Mouse (Mus musculus): ENCODE results near the gene Nabp1. TPM values are rescaled to one million over a fixed set of nuclear protein-coding genes. Genes with fewer than 3 reads are reported as not detected.

Nabp1 gene
- total RNA-seq (2017), result 108 and 169 TPM in 2 replicates

DNA sequence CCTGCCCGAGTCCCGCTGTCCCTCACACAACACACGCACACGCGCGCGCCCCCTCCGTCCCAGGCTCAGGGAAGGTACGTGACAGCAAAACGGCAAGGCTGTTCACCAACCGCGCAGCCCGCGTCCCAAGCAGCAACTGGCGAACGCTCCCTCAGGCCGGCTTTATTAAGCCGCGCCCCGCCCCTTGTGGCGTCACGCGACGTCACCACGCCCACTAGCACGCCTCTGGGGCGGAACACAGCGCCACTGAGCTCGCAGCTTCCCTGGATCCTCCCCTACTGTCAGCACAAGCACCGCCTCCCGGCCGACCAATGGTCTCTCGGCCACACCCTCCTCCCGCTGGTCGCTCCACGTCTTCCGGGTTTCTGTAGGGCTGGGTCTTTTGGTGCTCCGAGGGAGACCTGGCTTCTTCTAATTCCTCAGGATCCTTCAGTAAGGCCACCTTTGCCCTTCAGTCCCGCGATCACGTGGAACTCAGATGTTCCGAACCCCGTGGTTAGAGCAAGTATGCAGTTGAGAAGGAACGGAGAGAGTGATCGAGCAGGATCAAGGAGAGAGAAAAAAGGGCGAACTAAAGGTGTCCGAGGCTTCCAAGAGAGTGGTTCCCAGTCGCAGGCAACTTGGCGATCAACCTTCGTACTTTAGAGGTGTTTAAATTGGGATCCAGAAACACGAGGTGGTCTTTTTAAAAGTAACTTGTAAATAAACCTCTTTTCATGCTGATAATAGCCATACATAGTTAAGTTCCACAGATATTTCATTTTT lies at the start of gene Nabp1:
Gene Nabp1 (minus strand): TSS at position 164 of the 765 bp plus-strand sequence.
- peak; percentile 95 to 96 for ATAC-seq (replicated peaks in 1 of 2; ENCODE audit: insufficient read depth in 1 of 2, low FRiP score in 2 of 2, low TSS enrichment in 1 of 2, low read depth in 1 of 2, poor library complexity in 2 of 2, severe bottlenecking in 2 of 2)

DNA sequence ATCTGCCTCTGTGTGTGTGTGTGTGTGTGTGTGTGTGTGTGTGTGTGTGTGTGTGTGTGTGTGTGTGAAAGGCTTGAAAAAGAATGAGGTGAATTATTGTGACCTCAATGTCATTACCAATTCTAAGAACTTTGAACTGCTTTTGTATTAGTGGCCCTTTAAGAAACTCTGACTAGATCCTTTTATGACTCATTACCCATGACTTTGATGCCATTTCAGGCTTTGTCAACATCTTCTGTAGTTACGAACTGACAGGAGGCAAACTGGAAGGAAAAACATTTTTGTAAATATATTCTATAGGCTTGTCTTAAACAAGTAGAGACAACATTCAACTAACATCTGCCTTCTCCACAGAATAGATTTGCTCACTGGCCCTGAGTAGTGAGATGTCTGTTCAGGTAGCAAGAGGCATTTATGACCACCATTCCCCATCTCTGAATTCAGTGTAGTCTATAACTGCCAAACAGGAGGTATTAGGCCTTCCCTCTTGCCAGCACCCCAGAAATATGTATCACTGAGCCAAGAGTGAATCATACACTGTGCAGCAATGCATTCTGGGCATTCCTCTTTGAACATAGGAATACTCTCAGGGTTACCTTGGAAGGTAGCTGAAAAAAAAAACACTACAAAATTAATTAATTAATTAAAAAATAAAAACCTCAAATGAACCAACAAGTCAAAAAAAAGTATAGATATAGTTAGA lies 47.5 kb upstream of the Nabp1 start:
- ATAC-seq (replicated peaks in 1 of 2; ENCODE audit: insufficient read depth in 1 of 2, low FRiP score in 2 of 2, low TSS enrichment in 1 of 2, low read depth in 1 of 2, poor library complexity in 2 of 2, severe bottlenecking in 2 of 2), result no peak

DNA sequence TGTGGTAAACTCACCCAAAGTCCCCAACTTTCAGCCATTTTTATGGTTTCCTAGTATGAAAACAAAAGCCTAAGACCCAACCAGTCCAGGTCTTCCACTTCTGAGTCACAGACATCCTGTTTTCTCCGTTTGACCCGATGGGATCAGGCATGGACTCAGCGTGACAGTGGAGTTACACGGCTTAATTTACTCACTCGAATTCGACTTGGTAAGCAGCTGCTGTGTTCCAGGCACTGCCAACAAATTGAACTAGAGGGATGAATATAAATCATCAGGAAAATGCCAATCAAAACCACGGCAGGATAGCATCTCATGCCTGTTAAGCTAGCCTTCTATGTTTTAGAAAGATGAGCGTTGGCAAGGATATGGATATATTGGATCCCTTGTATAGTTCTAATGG lies 43.4 kb upstream of the Nabp1 start:
- ATAC-seq (replicated peaks in 1 of 2; ENCODE audit: insufficient read depth in 1 of 2, low FRiP score in 2 of 2, low TSS enrichment in 1 of 2, low read depth in 1 of 2, poor library complexity in 2 of 2, severe bottlenecking in 2 of 2), result no peak

DNA sequence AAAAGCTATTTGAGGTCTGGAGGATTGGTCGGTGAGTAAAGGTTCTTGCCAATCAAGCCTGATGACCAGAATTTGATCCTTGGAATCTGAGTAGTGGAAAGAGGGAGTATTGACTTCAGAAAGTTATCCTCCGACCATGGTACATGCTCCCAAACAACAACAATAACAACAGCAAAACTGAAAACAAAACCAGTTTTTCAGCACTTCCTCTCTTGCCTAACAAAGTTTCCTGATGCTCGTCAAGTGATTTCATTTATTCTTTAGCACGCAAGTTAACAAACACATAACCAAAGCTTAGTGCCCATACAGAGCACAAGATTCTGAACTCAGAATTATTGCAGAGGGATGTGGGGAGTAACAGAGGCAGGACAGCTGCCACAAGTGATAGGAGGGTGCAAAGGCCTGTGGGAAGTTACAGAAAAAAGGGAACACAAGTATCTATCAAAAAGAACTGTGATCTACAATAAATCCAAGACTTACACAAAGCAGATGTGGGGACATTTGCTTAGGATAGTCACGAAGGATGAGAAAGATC lies 42.1 kb upstream of the Nabp1 start:
- ATAC-seq (replicated peaks in 1 of 2; ENCODE audit: insufficient read depth in 1 of 2, low FRiP score in 2 of 2, low TSS enrichment in 1 of 2, low read depth in 1 of 2, poor library complexity in 2 of 2, severe bottlenecking in 2 of 2), result peak in 1 of 2 experiments; percentile 9; a peak in 2 of 4 replicates

DNA sequence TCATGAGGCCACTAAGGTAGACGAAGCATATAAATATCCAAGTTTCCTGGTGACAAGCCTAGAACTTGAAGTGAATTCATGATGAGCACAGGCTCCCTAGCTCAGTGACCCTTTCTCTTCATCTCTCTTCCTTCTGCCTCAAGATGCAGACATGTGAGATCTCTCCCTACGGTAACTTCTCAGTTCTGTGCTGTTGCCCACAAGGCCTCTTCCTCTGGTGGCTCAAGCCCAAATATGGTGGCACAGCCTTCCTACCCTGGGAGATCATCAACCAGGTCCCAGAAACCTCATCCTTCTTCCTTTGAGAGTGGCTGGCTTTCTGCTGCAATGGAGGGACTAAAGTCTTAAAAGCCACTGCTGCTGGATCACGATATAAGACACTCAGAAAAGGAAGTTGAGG lies 40.9 kb upstream of the Nabp1 start:
- ATAC-seq (replicated peaks in 1 of 2; ENCODE audit: insufficient read depth in 1 of 2, low FRiP score in 2 of 2, low TSS enrichment in 1 of 2, low read depth in 1 of 2, poor library complexity in 2 of 2, severe bottlenecking in 2 of 2), result peak; percentile 20 to 48; a peak in 1 of 4 replicates

DNA sequence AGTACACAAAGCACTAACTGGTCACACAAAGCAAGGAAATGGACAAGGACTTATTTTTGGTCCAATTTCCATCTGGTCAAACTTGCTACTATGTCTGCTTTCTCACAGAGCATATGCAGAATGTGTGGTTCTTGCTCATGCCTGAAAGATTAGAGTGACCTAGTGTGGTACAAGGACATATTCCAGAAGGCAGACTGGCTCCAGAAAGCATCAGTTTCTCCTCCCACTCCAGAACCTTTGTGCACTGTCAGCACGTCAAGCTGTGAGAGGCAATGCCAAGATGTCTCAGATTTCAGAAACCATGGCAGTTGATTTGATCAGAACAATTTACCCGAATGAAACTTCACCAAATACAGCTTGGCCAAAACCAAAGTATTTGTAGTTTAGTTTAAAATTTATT lies 37.4 kb upstream of the Nabp1 start:
- ATAC-seq (replicated peaks in 1 of 2; ENCODE audit: insufficient read depth in 1 of 2, low FRiP score in 2 of 2, low TSS enrichment in 1 of 2, low read depth in 1 of 2, poor library complexity in 2 of 2, severe bottlenecking in 2 of 2), result no peak

DNA sequence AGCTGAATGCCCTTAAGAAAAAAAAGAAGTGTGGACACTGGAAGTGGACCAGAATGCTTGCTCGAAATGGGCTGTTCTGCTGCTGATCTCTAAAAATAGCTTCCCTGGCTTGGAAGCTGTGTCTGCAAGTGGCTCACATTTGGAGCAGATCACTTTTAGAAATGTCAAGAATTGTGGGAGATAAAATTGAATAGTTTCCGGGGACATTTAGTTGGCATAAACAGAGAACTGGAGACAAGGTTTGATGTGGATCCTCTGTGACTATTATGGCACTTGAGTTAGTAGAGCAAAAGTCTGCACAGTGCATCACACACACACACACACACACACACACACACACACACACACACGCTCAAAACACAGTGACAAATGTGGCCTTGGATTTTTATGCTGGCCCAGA lies 36.8 kb upstream of the Nabp1 start:
- no peak for ATAC-seq (replicated peaks in 1 of 2; ENCODE audit: insufficient read depth in 1 of 2, low FRiP score in 2 of 2, low TSS enrichment in 1 of 2, low read depth in 1 of 2, poor library complexity in 2 of 2, severe bottlenecking in 2 of 2)

DNA sequence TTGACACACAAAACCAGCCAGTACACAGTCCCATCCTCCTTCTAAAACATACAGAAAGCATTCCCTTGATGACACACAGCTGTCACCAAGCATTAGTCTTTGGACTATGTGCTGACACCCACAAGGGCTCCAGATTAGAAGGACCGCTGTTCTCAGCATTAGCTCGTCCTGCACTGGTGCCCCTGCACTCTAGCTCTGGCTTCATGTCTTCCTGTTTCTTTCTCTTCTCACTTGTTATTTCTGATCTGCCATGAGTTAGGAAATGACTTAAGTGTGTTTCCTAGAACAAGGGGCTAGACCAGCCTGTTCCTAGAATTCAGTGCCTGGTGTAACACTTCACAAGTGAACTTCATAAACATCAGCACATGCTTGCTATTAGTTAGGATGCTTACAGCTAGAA lies 36.2 kb upstream of the Nabp1 start:
- no peak for ATAC-seq (replicated peaks in 1 of 2; ENCODE audit: insufficient read depth in 1 of 2, low FRiP score in 2 of 2, low TSS enrichment in 1 of 2, low read depth in 1 of 2, poor library complexity in 2 of 2, severe bottlenecking in 2 of 2)

DNA sequence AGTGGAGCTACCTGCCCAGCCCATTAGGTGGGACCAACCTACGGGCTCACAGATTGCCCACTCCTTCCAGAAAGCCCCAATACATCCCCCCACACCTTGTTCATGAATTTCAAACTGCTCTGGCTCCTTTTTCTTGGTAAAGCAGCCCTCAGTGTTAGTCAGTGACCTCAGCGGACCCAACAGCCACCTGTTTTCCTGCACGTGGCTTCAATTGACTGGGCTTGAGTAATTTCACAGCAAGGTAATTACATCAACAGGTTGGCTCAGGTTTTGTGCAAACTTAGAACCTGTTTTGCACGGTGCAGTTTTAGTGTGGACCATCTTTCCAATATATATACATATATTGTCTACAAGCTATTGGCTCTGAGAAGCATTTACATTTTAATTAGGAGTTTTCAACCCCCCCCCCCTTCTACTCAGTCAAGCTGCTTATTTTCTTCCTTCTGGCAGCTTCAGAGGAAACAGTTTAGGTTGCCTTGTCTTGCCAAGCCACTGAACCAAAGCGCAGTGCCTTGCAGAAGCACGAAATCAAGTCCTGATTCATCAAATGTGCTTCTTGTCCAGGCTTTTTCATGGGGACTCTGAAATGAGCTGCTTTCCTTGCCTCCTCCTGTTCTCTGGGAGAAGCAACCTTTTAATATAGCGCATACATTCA lies 35.0 kb upstream of the Nabp1 start:
- ATAC-seq (replicated peaks in 1 of 2; ENCODE audit: insufficient read depth in 1 of 2, low FRiP score in 2 of 2, low TSS enrichment in 1 of 2, low read depth in 1 of 2, poor library complexity in 2 of 2, severe bottlenecking in 2 of 2), result no peak

DNA sequence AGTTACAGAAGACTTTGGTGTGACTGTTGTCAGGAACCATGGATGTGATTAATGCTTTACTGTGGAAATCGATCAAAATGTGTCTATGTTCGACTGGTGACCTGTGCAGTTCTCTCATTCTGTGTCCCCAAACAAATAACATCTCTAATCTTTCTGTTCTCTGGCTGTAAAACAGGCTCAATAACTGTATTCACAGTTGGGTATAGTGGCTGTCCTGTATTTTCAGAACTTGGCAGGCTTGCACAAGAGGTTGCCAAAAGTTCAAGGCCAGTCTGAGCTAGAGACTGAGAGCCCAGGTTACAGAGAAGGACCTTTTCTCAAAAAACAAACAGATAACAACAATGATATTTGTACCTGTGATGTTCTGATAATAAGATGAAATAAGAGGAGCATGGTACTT lies 34.1 kb upstream of the Nabp1 start:
- ATAC-seq (replicated peaks in 1 of 2; ENCODE audit: insufficient read depth in 1 of 2, low FRiP score in 2 of 2, low TSS enrichment in 1 of 2, low read depth in 1 of 2, poor library complexity in 2 of 2, severe bottlenecking in 2 of 2), result no peak

DNA sequence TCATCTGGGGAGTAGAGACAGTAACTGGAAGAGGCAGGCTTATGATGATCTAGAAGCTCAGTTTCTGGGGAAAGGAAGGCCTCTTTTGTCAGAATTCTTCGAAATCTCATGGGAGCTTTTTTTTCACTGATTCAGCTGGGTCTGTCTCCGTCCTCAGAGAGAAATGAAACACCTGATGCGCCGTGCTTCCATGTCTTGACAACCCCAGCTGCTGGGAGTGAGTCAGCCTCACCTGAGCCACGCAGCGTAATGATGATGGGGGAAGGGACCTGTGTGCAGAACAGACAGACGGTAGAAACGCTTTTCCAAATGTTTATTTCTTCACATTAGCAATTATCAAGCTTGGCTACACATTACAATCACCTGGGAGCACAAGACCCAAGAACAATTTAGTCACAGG lies 31.6 kb upstream of the Nabp1 start:
- no peak for ATAC-seq (replicated peaks in 1 of 2; ENCODE audit: insufficient read depth in 1 of 2, low FRiP score in 2 of 2, low TSS enrichment in 1 of 2, low read depth in 1 of 2, poor library complexity in 2 of 2, severe bottlenecking in 2 of 2)

DNA sequence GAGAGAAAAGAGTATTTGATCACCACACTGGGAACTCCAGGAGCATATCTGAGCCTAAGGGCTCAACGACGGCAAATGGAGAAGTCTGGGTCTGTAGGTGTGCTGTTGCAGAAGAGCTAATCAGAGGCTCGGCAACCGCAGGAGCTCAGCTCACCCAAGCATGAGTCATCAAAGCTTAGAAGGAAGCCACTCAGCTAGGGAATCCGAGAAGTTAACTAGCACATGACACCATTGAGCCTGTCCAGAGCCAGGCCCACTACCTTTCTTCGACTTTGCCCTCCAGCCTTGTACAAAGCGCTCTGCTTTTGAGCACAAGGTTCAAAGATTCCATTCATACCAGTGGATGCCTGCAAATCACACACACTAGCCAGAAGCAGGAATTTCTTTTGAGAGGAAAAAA lies 30.9 kb upstream of the Nabp1 start:
- ATAC-seq (replicated peaks in 1 of 2; ENCODE audit: insufficient read depth in 1 of 2, low FRiP score in 2 of 2, low TSS enrichment in 1 of 2, low read depth in 1 of 2, poor library complexity in 2 of 2, severe bottlenecking in 2 of 2), result peak; percentile 99 to 100

DNA sequence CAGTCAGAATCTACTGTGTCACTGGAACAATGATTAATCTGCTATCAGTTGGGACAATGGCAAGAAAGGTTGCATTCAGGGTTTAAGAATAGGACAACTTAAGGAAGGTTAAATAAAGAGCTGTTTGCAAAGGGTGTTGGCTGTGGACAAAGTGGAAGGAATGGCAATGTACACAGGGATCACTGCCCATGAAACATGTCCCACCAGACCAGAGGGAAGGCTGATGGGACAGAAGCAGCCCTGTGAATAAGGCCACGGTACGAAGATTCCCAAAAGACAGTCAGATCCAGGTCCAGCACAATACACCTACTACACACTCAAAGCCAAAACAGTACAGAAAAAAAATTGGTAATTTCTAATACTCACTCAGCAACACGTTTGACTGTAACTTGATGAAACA lies 30.3 kb upstream of the Nabp1 start:
- no peak for ATAC-seq (replicated peaks in 1 of 2; ENCODE audit: insufficient read depth in 1 of 2, low FRiP score in 2 of 2, low TSS enrichment in 1 of 2, low read depth in 1 of 2, poor library complexity in 2 of 2, severe bottlenecking in 2 of 2)

DNA sequence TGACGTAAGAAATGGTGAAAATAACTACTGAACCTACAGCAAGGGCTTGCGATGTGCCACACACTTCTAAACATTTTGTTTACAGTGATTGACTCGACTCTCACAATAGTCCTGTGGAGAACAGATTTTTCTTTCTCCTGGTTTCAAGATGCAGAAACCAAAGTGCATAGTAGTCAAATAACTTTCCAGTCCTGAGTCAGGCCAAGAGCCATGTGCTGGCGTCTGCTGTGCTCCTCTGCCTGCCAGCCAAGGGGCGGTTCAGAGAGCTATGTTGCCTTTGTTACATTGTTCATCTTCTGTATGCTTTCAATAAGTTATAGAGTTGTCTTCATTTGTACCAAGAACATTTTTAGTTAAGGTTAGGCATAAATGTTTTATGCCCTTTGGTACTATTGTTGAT lies 29.2 kb upstream of the Nabp1 start:
- ATAC-seq (replicated peaks in 1 of 2; ENCODE audit: insufficient read depth in 1 of 2, low FRiP score in 2 of 2, low TSS enrichment in 1 of 2, low read depth in 1 of 2, poor library complexity in 2 of 2, severe bottlenecking in 2 of 2), result no peak

DNA sequence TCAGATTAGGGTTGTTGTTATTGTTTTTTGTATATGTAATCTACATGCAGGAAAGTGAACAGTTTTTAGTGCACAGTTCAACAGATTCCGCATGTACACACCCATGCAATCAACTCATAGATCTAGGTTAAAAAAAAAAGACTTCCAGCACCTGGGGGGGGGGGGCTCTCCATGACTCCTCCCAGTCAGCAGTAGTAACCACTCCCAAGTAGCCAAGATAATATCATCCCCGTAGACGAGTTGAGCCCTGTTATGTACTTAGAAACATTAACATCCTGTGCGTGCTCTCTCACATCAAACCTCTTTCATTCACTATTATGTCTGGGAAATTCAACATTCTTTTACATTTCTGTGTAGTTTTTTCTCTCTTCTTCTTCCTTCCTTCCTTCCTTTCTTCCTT lies 28.0 kb upstream of the Nabp1 start:
- ATAC-seq (replicated peaks in 1 of 2; ENCODE audit: insufficient read depth in 1 of 2, low FRiP score in 2 of 2, low TSS enrichment in 1 of 2, low read depth in 1 of 2, poor library complexity in 2 of 2, severe bottlenecking in 2 of 2), result no peak

DNA sequence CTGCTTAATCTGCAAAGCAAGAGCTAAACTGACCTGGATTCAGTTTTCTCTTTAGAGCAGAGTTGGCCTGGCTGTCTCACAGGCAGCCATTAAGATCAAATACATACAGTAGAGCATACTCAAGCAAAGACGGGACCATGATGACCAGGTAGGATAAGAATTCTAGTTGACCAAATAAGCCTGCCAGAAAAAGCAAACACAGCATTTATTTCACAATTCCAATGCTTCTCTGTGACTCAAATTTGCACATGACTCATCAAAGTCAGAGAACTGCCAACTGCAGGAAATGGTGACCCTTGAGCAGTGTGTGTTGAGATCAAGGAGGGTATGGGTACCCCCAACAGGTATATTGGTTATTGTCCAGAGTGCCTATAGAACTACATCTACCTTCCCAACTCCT lies 27.4 kb upstream of the Nabp1 start:
- ATAC-seq (replicated peaks in 1 of 2; ENCODE audit: insufficient read depth in 1 of 2, low FRiP score in 2 of 2, low TSS enrichment in 1 of 2, low read depth in 1 of 2, poor library complexity in 2 of 2, severe bottlenecking in 2 of 2), result no peak

DNA sequence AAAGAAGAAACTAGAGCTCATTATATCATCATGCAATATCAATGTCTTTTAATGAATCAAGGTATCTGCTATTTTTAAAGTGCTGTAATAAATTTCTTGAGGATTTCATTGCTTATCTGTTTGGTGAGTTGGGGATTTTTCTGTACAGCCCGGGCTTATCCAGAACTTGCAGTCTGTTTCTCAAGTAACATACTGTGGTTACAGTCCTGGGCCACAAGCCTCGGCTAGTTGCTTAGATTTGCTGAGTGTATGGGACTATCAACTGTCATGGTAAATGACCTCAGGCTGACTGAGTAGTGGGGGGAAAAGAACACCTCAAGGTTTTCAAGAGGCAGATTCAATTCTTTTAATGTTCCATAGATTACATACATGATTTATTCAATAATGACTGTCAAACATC lies 24.8 kb upstream of the Nabp1 start:
- no peak for ATAC-seq (replicated peaks in 1 of 2; ENCODE audit: insufficient read depth in 1 of 2, low FRiP score in 2 of 2, low TSS enrichment in 1 of 2, low read depth in 1 of 2, poor library complexity in 2 of 2, severe bottlenecking in 2 of 2)

DNA sequence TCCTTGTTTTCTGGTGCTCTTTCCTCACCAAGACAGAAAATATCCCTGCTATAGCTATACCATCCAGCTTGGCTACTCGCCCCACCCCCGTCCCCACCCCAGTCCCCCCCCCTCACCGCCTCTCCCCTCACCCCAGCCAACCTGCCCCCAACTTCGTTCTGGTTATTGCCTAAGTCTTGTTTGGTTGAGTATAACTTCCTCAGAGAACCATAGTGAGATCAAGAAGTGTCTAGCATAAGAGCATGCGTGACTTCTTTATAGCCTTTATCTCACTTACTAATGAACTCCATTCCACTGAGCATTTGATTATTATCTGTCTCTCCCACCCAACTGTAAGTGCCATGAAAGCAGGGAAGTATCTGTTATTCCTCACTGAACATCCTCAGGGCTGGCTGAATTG lies 24.1 kb upstream of the Nabp1 start:
- no peak for ATAC-seq (replicated peaks in 1 of 2; ENCODE audit: insufficient read depth in 1 of 2, low FRiP score in 2 of 2, low TSS enrichment in 1 of 2, low read depth in 1 of 2, poor library complexity in 2 of 2, severe bottlenecking in 2 of 2)
